Mouse (Mus musculus) stomach, postnatal 0 days (tissue): Measurements from ENCODE around the gene Actg1.

Experiments used
- CTCF ChIP-seq: IDR thresholded peaks from 2 replicates; pipeline ENCODE4 v1.5.1; 2016; ENCODE audit warnings: antibody characterized with exemption, low read depth, mild to moderate bottlenecking, moderate library complexity
- EP300 ChIP-seq: optimal IDR thresholded peaks from 2 replicates; pipeline ENCODE3; 2016; ENCODE audit warnings: antibody characterized with exemption

DNA sequence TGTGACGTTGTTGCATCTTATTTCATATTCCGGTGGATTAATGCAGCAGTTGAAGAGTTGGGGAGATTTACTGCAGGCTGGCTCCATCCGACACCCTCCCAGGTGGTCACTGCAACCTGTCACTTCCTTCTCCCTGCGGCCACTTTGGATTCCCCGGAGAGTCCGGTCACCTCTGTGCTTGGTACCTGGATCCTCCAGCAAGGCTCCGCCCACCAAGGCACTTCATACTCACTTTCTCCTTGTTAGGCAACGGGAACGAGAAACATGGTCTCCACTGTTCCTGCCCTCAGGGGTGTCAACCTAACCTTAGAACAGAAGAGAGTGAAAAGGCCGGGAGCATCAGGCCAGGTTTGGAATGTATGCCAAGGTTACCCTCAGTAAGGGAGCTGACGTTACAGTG, 2.4 kb upstream of the Actg1 start:
- no peak for TF ChIP-seq CTCF
- TF ChIP-seq EP300 = no peak
